Mouse (Mus musculus): Measurements from ENCODE around the gene B3gnt5.

- TF ChIP-seq CTCF (conservative IDR thresholded peaks at IDR 0.05; ENCODE audit: insufficient read depth, insufficient read length, low read depth, low read length) (no peak), POLR2A (IDR thresholded peaks at IDR 0.05; ENCODE audit: low read depth, low read length) (no peak)
Measured at GRCm38 (mm10) chr16:19786386-19787090, 26.5 kb downstream of the B3gnt5 start.

All from kidney, adult 2 months (tissue).